Comparison of ENCODE assay signal across 9 mouse cellular contexts in genomic region chr1:178530301-178531078, GRCm38 (mm10). TPM values are rescaled to one million over a fixed set of nuclear protein-coding genes. Genes with fewer than 3 reads are reported as not detected.
DNase-seq lines count a peak whose midpoint lies in the region; ATAC-seq and TF ChIP-seq lines count a peak whose summit lies in the region.
"Had no signal": no experiment of that assay in that cellular context is flagged by ENCODE, and none has a peak within 500 bp of the region (broad histone marks: within the 10 kb centered on the region; RNA-seq: fewer than 3 reads in every experiment).

No protein-coding gene starts in this region.

- DNase-seq in ZHBTc4 (ENCODE audit: low read depth, low spot score), result peak; percentile 91
- peak; percentile 61 for DNase-seq in gastrocnemius, postnatal 25 days
- peak; percentile 65 to 81 for DNase-seq in left cerebral cortex, adult 8-10 months (ENCODE audit: low spot score in 2 of 2)
- DNase-seq in right cerebral cortex, postnatal 10 days (ENCODE audit: low spot score in 2 of 2), result peak; percentile 86 to 91
- peak; percentile 80 for DNase-seq in urinary bladder, postnatal 25 days (ENCODE audit: low spot score)

- H3K27ac ChIP-seq in cortical plate, adult 2 months (ENCODE audit: insufficient read depth, low read length), result no peak overlapping the region

- no peaks in the 10 kb centered on the region for H3K4me1 ChIP-seq in cortical plate, adult 2 months (ENCODE audit: control insufficient read depth, insufficient read depth, low read length)

- peak; percentile 34; the same call in 1 of the 2 replicates for TF ChIP-seq CTCF in cortical plate, adult 2 months (IDR thresholded peaks at IDR 0.05; ENCODE audit: extremely low read depth, insufficient read depth, low read length)

- H3K4me3 ChIP-seq in cortical plate, adult 2 months (ENCODE audit: insufficient read depth, low read length), result peak overlapping the region; percentile 36
- H3K4me3 ChIP-seq: erythroblast, embryonic 14.5 days had no signal

- no peak for TF ChIP-seq POLR2A in cortical plate, adult 2 months (IDR thresholded peaks at IDR 0.05; ENCODE audit: extremely low read depth, insufficient read depth, low read length)

- ATAC-seq in inflammation-experienced regulatory T-cells, adult 6 months, result peak; percentile 45
- peak; percentile 75 for ATAC-seq in megakaryocyte, adult 5-6 weeks (ENCODE audit: poor library complexity, severe bottlenecking)

RNA-seq across cellular contexts. Expression of gene Kif26b, which starts 1.6 kb away (rescaled TPM):
- 1.9 TPM in 2 replicates for polyA plus RNA-seq in cortical plate, adult 2 months (2012; rRNA removed)
- 1 to 10 TPM; 1.4 to 2.9 TPM for total RNA-seq in gastrocnemius, postnatal 25 days (2021)
- polyA plus RNA-seq in inflammation-experienced regulatory T-cells, adult 6 months (2017; shearing (Covaris generic)), result not detected
- 10 to 100 TPM in 1 of 4 experiments, 1 to 10 TPM in 3; 9.3 to 10.2 (median 9.4) TPM for total RNA-seq in left cerebral cortex, adult 8-10 months (2022)
- 0.02 and 0.20 TPM in 2 replicates for total RNA-seq in megakaryocyte, adult 5-6 weeks (2015)
- total RNA-seq in megakaryocyte, adult 5-6 weeks (2017), result 0.04 TPM in 1 of 2 replicates, not detected in the other
- polyA plus RNA-seq: erythroblast, embryonic 14.5 days had no signal
